Mouse (Mus musculus): Measurements from ENCODE around the gene Gstm3.

GRCm38 (mm10) chr3:107939830-107940229 is 29.3 kb downstream of the Gstm3 start:
- TF ChIP-seq CTCF (IDR thresholded peaks at IDR 0.05; ENCODE audit: extremely low read depth, insufficient read depth, low read length) (no peak), POLR2A (IDR thresholded peaks at IDR 0.05; ENCODE audit: extremely low read depth, insufficient read depth, low read length) (no peak)

Measured in cortical plate, adult 2 months (tissue).